Mouse (Mus musculus): Measurements from ENCODE around the gene Cdc42ep4. TPM values are rescaled to one million over a fixed set of nuclear protein-coding genes. Genes with fewer than 3 reads are reported as not detected.

Cdc42ep4 gene
- polyA plus RNA-seq, 1 experiment from 2014 or later: 78.2 TPM

- 11% methylated on average over 15 of the region's 15 CpGs for WGBS
- H3K9me3 ChIP-seq (ENCODE audit: control insufficient read depth, low read length): no peaks in the 10 kb centered on the region
- no peak overlapping the region for H3K27ac ChIP-seq (ENCODE audit: low read depth, low read length)
- ATAC-seq (ENCODE audit: insufficient read depth, low FRiP score, low TSS enrichment) (peak; percentile 4; the same call in 1 of the 2 replicates), DNase-seq (ENCODE audit: low spot score) (no peak)
- no peak overlapping the region for H3K4me2 ChIP-seq (ENCODE audit: low read depth)
- peaks cover 19% of the 10 kb centered on the region for H3K4me1 ChIP-seq (ENCODE audit: control insufficient read depth, insufficient read depth, low read length)
- peak overlapping the region; percentile 14 for H3K9ac ChIP-seq (ENCODE audit: low read length)
- no peak overlapping the region for H3K4me3 ChIP-seq (ENCODE audit: low read depth, low read length)
- 0 out of 2 replicates have a peak, but pooled peaks cover 3% of the 10 kb centered on the region for H3K27me3 ChIP-seq (ENCODE audit: control insufficient read depth, insufficient read depth, low read length)
- no peaks in the 10 kb centered on the region for H3K36me3 ChIP-seq (ENCODE audit: control insufficient read depth, insufficient read depth, low read length)
Measured at GRCm38 (mm10) chr11:113709272-113709671, 42.4 kb downstream of the Cdc42ep4 start.

- WGBS: 47% methylated on average over 19 of the region's 19 CpGs
- H3K27me3 ChIP-seq (ENCODE audit: control insufficient read depth, insufficient read depth, low read length): 0 out of 2 replicates have a peak, but pooled peaks cover 3% of the 10 kb centered on the region
- peak overlapping the region; percentile 14; the same call in 1 of the 2 replicates for H3K9ac ChIP-seq (ENCODE audit: low read length)
- H3K27ac ChIP-seq (ENCODE audit: low read depth, low read length): no peak overlapping the region
- no peak for DNase-seq (ENCODE audit: low spot score)
- H3K4me2 ChIP-seq (ENCODE audit: low read depth): no peak overlapping the region
- H3K4me1 ChIP-seq (ENCODE audit: control insufficient read depth, insufficient read depth, low read length): peaks cover 19% of the 10 kb centered on the region
- no peak for ATAC-seq (ENCODE audit: insufficient read depth, low FRiP score, low TSS enrichment)
- no peaks in the 10 kb centered on the region for H3K36me3 ChIP-seq (ENCODE audit: control insufficient read depth, insufficient read depth, low read length)
- H3K9me3 ChIP-seq (ENCODE audit: control insufficient read depth, low read length): no peaks in the 10 kb centered on the region
- H3K4me3 ChIP-seq (ENCODE audit: low read depth, low read length): no peak overlapping the region
Measured at GRCm38 (mm10) chr11:113708629-113709213, 43.0 kb downstream of the Cdc42ep4 start.

- H3K9me3 ChIP-seq (ENCODE audit: control insufficient read depth, low read length): no peaks in the 10 kb centered on the region
- H3K27me3 ChIP-seq (ENCODE audit: control insufficient read depth, insufficient read depth, low read length): 0 out of 2 replicates have a peak, but pooled peaks cover 3% of the 10 kb centered on the region
- WGBS: 88% methylated on average over 15 of the region's 15 CpGs
- no peak overlapping the region for H3K9ac ChIP-seq (ENCODE audit: low read length)
- no peak overlapping the region for H3K27ac ChIP-seq (ENCODE audit: low read depth, low read length)
- no peak for ATAC-seq (ENCODE audit: insufficient read depth, low FRiP score, low TSS enrichment)
- no peak for DNase-seq (ENCODE audit: low spot score)
- no peaks in the 10 kb centered on the region for H3K36me3 ChIP-seq (ENCODE audit: control insufficient read depth, insufficient read depth, low read length)
- no peak overlapping the region for H3K4me3 ChIP-seq (ENCODE audit: low read depth, low read length)
- H3K4me1 ChIP-seq (ENCODE audit: control insufficient read depth, insufficient read depth, low read length): peaks cover 19% of the 10 kb centered on the region
- no peak overlapping the region for H3K4me2 ChIP-seq (ENCODE audit: low read depth)
Measured at GRCm38 (mm10) chr11:113705966-113706652, 45.6 kb downstream of the Cdc42ep4 start.

GRCm38 (mm10) chr11:113703758-113704157 is 47.9 kb downstream of the Cdc42ep4 start:
- Histone ChIP-seq H3K4me3 (ENCODE audit: low read depth, low read length) (no peak overlapping the region), H3K36me3 (ENCODE audit: control insufficient read depth, insufficient read depth, low read length) (no peaks in the 10 kb centered on the region), H3K27ac (ENCODE audit: low read depth, low read length) (no peak overlapping the region), H3K27me3 (ENCODE audit: control insufficient read depth, insufficient read depth, low read length) (no peaks in the 10 kb centered on the region), H3K9me3 (ENCODE audit: control insufficient read depth, low read length) (no peaks in the 10 kb centered on the region), H3K4me2 (ENCODE audit: low read depth) (no peak overlapping the region), H3K9ac (ENCODE audit: low read length) (no peak overlapping the region), H3K4me1 (ENCODE audit: control insufficient read depth, insufficient read depth, low read length) (no peaks in the 10 kb centered on the region)
- ATAC-seq (ENCODE audit: insufficient read depth, low FRiP score, low TSS enrichment) (0 out of 2 replicates have a peak, but pooled peaks have one; percentile 23), DNase-seq (ENCODE audit: low spot score) (peak; percentile 80)
- 47% methylated on average over 5 of the region's 5 CpGs for WGBS

- H3K27me3 ChIP-seq (ENCODE audit: control insufficient read depth, insufficient read depth, low read length): no peaks in the 10 kb centered on the region
- H3K36me3 ChIP-seq (ENCODE audit: control insufficient read depth, insufficient read depth, low read length): peaks cover 9% of the 10 kb centered on the region
- no peak overlapping the region for H3K27ac ChIP-seq (ENCODE audit: low read depth, low read length)
- no peak overlapping the region for H3K9ac ChIP-seq (ENCODE audit: low read length)
- no peak overlapping the region for H3K4me2 ChIP-seq (ENCODE audit: low read depth)
- ATAC-seq (ENCODE audit: insufficient read depth, low FRiP score, low TSS enrichment): no peak
- H3K9me3 ChIP-seq (ENCODE audit: control insufficient read depth, low read length): no peaks in the 10 kb centered on the region
- H3K4me1 ChIP-seq (ENCODE audit: control insufficient read depth, insufficient read depth, low read length): no peaks in the 10 kb centered on the region
- WGBS: 88% methylated on average over 7 of the region's 7 CpGs
- no peak for DNase-seq (ENCODE audit: low spot score)
- no peak overlapping the region for H3K4me3 ChIP-seq (ENCODE audit: low read depth, low read length)
Measured at GRCm38 (mm10) chr11:113699643-113700042, 52.0 kb downstream of the Cdc42ep4 start.

- no peak for ATAC-seq (ENCODE audit: insufficient read depth, low FRiP score, low TSS enrichment)
Measured at GRCm38 (mm10) chr11:113698013-113698545, 53.6 kb downstream of the Cdc42ep4 start.

GRCm38 (mm10) chr11:113697571-113697970 is 54.1 kb downstream of the Cdc42ep4 start:
- H3K4me2 ChIP-seq (ENCODE audit: low read depth): no peak overlapping the region
- H3K9me3 ChIP-seq (ENCODE audit: control insufficient read depth, low read length): no peaks in the 10 kb centered on the region
- no peak overlapping the region for H3K9ac ChIP-seq (ENCODE audit: low read length)
- H3K4me1 ChIP-seq (ENCODE audit: control insufficient read depth, insufficient read depth, low read length): no peaks in the 10 kb centered on the region
- DNase-seq (ENCODE audit: low spot score): no peak
- H3K27ac ChIP-seq (ENCODE audit: low read depth, low read length): no peak overlapping the region
- no peaks in the 10 kb centered on the region for H3K27me3 ChIP-seq (ENCODE audit: control insufficient read depth, insufficient read depth, low read length)
- H3K4me3 ChIP-seq (ENCODE audit: low read depth, low read length): no peak overlapping the region
- ATAC-seq (ENCODE audit: insufficient read depth, low FRiP score, low TSS enrichment): no peak
- WGBS: 82% methylated on average over 5 of the region's 5 CpGs
- peaks cover 12% of the 10 kb centered on the region for H3K36me3 ChIP-seq (ENCODE audit: control insufficient read depth, insufficient read depth, low read length)

More at GRCm38 (mm10) chr11:113698013-113698545, 53.6 kb downstream of the Cdc42ep4 start:
- Histone ChIP-seq H3K9ac (ENCODE audit: low read length) (no peak overlapping the region), H3K4me1 (ENCODE audit: control insufficient read depth, insufficient read depth, low read length) (no peaks in the 10 kb centered on the region), H3K27ac (ENCODE audit: low read depth, low read length) (no peak overlapping the region), H3K9me3 (ENCODE audit: control insufficient read depth, low read length) (no peaks in the 10 kb centered on the region), H3K27me3 (ENCODE audit: control insufficient read depth, insufficient read depth, low read length) (no peaks in the 10 kb centered on the region), H3K36me3 (ENCODE audit: control insufficient read depth, insufficient read depth, low read length) (peaks cover 12% of the 10 kb centered on the region), H3K4me3 (ENCODE audit: low read depth, low read length) (no peak overlapping the region), H3K4me2 (ENCODE audit: low read depth) (no peak overlapping the region)
- 81% methylated on average over 12 of the region's 12 CpGs for WGBS
- DNase-seq (ENCODE audit: low spot score): no peak

GRCm38 (mm10) chr11:113691851-113692250 is 59.8 kb downstream of the Cdc42ep4 start:
- no peaks in the 10 kb centered on the region for H3K27me3 ChIP-seq (ENCODE audit: control insufficient read depth, insufficient read depth, low read length)
- WGBS: 76% methylated on average over 3 of the region's 3 CpGs
- no peak overlapping the region for H3K4me3 ChIP-seq (ENCODE audit: low read depth, low read length)
- peaks cover 3% of the 10 kb centered on the region for H3K4me1 ChIP-seq (ENCODE audit: control insufficient read depth, insufficient read depth, low read length)
- peaks cover 21% of the 10 kb centered on the region for H3K36me3 ChIP-seq (ENCODE audit: control insufficient read depth, insufficient read depth, low read length)
- H3K9me3 ChIP-seq (ENCODE audit: control insufficient read depth, low read length): no peaks in the 10 kb centered on the region
- no peak overlapping the region for H3K27ac ChIP-seq (ENCODE audit: low read depth, low read length)
- no peak overlapping the region for H3K4me2 ChIP-seq (ENCODE audit: low read depth)
- no peak overlapping the region for H3K9ac ChIP-seq (ENCODE audit: low read length)
- no peak for ATAC-seq (ENCODE audit: insufficient read depth, low FRiP score, low TSS enrichment)
- no peak for DNase-seq (ENCODE audit: low spot score)

Data from neural tube, embryonic 11.5 days (tissue).